Mouse (Mus musculus): Measurements from ENCODE around the gene C2cd2.
"Not testable (repeated sequence)": the region's sequence is repeated elsewhere in the genome, so short reads cannot be mapped to it uniquely, and the experiment has no call there.

Gene C2cd2

DNA sequence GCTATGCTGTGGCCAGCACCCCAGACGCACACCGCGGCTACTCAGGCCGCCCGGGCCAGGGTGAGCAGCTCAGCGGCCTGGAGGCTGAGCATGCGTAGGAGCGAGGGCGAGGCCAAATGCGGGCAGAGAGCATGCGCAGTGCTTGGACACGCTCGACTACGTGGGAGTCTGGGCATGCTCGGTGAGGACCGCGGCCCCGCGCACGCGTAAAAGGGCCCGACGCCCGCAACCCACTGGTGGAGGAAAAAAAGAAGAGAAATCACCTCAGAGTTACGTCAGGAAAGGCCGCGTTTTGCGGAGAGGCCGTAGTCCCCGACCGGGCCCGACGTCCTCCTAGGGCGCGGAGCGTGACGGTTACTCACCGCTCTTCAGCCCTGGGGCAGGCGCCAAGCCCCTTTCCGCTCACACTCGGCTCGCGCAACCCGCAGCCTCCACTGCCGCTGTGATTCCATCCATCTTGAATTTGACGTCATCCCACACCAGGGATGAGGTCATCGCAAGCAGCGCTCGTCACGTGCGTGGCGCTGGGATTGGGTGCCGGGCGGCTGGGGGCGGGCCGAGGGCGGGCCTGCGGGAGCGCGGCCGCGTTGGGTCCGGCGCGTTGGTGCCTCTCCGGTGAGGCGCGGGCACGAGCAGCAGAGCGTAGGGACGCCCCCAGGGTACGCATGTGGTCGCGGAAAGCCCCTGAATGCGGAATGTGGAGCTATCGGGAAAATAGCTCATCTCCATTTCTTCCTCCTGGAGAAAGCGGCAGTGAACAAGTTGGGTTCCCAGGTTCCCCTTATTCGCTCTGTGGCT, at the start of gene C2cd2, which contains the start of gene Zbtb21:
C2cd2 (minus strand) TSS at position 448 of the 798 bp plus-strand sequence.
Zbtb21 (minus strand) TSS at position 472 of the 798 bp plus-strand sequence.
- in situ Hi-C loops (cut with MboI, MseI), result loop anchor here (5.0 kb wide), 1 partner anchor 35 kb away; the partner anchor contains the start of gene B230307C23Rik

DNA sequence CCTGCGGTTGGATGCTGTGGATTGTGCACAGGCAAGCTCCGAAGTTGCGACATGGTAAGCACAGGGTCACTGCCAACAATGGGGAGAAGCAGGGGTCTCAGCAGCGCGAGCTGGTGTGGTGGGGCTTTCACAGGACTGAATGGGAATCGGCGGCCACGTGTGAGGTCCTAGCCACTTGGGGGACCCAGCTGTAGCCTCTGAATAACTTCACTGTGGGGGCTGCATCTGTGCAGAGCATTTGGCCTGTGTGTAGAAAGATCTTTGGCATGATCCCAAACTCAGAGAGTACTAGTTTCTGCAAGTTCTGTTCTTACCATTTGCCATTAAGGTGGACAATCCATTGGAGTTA, 35.0 kb upstream of the C2cd2 start:
- in situ Hi-C loops (cut with MboI, MseI), result loop anchor here (5.0 kb wide), 2 partner anchors 35 to 85 kb away; partner anchors contain the start of genes A630089N07Rik, C2cd2 and Zbtb21

DNA sequence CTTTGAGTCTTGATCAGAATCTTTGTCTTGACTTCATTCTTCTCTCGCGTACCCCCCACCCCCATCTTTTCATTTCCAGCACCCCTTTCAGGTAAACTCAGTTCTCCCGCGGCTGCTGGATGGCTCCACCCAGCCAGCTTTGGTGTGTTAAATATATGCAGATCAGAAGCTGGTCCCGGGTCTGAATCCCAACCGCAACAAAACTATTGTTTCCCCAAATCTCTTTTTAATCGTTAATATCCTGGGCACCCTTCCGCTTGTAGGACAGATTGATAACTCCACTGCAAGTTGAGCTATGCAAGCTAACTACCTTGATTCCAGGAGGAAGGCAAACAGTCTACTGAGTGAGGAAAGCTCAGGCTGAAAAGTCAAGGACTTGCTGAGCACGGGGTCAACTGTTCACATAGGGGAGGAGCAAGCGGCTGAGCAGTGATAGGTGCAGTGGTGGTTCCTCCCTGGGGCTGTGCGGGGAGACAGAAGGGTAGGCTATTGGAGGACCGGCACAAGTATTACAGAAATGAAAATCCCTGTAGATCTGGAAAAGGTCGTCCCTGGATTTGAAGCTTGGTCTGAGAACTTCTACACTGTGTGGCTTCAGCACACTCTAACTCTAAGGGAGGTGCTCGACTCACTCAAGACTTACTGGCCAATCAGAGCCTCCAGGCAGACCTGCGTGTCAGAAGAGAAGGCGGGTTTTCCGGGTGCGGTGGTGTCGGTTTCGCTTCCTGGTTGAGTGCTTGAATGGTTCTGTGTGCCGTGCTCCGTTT, 34.4 kb upstream of the C2cd2 start, which contains the start of gene B230307C23Rik:
B230307C23Rik (plus strand) TSS at position 700 of the 767 bp plus-strand sequence.
- in situ Hi-C loops (cut with MboI, MseI), result loop anchor here (5.0 kb wide), 2 partner anchors 34 to 86 kb away; partner anchors contain the start of genes A630089N07Rik, C2cd2 and Zbtb21

GRCm38 (mm10) chr16:97995849-97996615, 33.6 kb upstream of the C2cd2 start:
- in situ Hi-C loops (cut with MboI, MseI), result loop anchor here (5.0 kb wide), 2 partner anchors 34 to 86 kb away; partner anchors contain the start of genes A630089N07Rik, C2cd2 and Zbtb21

GRCm38 (mm10) chr16:97992477-97992876, 30.1 kb upstream of the C2cd2 start:
- in situ Hi-C loops (cut with MboI, MseI), result not testable (repeated sequence)

GRCm38 (mm10) chr16:97991517-97991916, 29.1 kb upstream of the C2cd2 start:
- in situ Hi-C loops (cut with MboI, MseI), result no loop called here

- in situ Hi-C loops (cut with MboI, MseI), result no loop called here
Measured at GRCm38 (mm10) chr16:97984589-97984988, 22.2 kb upstream of the C2cd2 start.

- in situ Hi-C loops (cut with MboI, MseI), result no loop called here
Measured at GRCm38 (mm10) chr16:97981362-97981761, 19.0 kb upstream of the C2cd2 start.

GRCm38 (mm10) chr16:97977722-97978121, 15.3 kb upstream of the C2cd2 start:
- in situ Hi-C loops (cut with MboI, MseI), result no loop called here

DNA sequence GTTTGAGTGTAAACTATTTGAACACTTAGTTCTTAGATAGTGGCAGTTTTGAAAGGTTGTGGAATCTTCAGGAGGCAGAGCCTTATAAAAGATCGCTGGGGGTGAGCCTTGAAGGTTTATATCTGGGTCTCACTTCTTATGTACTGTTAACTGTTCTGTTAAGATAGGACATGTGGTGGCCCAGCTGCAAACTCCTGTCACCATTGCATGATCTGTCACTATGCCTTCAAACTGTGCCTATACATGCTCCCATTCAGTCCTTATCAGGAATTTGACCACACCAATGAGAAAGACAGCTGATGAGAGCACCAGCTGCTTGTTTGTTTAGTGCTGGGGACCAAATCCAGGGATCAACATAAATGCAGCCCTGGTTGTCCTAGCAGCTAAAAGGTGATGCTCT, 14.9 kb upstream of the C2cd2 start:
- in situ Hi-C loops (cut with MboI, MseI), result no loop called here

DNA sequence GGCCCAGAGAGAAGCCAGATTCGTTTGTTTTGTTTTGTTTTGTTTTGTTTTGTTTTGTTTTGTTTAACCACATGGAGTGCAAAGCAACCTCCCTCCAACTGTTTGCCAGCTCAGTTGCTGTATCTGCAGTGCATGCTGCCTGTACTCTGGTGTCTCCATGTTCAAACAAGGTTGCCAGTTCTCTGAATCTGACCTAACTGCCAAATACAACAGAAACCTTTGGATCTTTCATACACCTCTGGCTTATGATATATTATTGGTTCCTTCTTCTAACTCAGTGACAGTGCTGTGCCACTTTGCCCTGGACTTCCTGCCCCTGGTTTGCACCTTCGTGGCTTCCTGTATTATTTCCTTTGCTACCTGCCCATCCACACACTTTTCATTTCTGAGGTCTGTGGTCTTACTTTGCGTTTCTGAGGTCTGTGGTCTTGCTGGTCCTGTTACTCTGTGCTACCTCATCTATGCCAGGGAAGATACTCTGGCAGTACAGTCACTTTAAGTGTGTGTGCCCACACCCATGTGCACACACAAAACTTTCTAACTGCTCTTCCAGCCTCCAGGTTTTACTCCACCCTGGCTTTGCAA, 1.6 kb upstream of the C2cd2 start:
- in situ Hi-C loops (cut with MboI, MseI), result loop anchor here (5.0 kb wide), 1 partner anchor 33 kb away; the partner anchor contains the start of gene B230307C23Rik

DNA sequence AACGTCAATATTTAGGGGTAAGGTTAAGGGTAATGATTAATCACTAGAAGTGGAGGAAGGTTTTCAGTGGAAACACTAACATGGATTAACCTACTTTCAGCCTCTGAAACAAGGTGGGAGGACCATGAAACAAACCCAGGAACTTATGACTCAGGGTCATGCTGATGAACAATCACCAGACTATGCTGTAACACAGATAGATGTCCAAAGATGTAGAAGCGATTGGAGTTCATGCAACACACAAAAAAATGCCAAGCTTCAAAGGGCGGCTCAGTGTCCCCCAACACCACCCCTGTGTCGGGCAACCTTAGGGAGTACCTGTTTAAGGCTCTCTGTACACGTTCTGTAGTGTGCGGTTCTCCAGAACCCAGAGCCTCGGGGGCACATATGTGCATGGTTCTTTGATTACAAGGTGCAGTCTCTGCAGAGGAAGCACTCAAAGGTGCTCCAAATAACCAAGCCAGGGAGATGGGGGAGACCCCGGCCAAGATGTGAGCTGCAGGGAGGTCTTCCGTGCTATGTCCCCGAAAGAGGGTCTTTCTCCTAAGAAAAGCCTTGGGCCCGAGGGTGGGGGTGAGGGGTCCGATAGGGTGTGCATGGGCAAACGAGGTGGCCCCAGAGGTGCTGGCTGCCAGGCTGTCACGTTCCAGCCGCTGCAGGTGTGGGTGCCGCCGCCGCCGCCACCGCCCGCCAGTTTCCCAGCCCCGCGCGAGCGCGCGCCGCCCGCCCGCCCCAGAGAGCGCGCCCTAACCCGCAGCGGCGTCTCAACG, 832 bp downstream of the C2cd2 start:
- in situ Hi-C loops (cut with MboI, MseI), result loop anchor here (5.0 kb wide), 1 partner anchor 36 kb away; the partner anchor contains the start of gene B230307C23Rik

DNA sequence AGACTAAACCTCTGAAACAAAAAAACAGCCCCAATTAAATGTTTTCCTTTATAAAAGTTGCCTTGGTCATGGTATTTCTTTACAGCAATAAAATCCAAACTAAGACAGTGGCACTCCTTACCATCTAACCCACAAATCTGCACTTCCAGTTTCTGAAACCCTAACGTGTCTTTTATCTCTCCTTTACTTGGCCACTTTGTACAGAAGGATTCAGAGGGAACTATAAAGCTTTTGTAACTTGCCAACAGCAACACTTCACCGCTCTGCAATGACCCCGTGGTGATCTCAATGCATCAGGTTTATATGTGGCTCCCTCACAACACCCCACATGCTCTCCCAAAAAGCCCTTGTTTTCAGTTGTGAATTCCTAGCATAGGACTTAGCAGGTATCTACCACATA, 2.0 kb downstream of the C2cd2 start:
- in situ Hi-C loops (cut with MboI, MseI), result loop anchor here (5.0 kb wide), 1 partner anchor 37 kb away; the partner anchor contains the start of gene B230307C23Rik

DNA sequence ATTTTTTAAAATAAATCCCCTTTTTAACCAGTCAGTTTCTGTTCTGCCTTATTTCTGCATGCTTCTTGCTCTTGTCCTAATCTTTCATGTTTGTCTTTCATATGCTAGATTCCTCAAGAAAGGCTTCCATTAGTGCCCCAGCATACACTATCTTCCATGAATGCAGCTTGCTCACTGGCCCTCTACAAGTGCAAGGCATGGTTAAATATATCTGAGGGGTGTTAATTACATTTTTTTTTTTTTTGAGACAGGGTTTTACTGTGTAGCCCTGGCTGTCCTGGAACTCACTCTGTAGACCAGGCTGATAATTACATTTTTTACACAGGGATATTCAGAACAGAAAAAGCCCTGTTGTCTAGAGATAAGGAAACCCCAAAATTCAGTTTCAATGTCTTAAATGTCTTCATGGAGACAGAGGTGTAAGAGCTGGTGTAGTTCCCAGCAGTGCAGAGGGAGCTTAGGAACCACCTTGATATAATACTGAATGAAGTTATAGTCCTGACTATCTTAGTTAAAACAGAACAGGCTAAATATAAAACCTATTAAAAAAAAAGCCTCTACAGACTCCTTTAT, 3.9 kb downstream of the C2cd2 start:
- in situ Hi-C loops (cut with MboI, MseI), result no loop called here

GRCm38 (mm10) chr16:97957626-97958025, 4.8 kb downstream of the C2cd2 start:
- in situ Hi-C loops (cut with MboI, MseI), result no loop called here

DNA sequence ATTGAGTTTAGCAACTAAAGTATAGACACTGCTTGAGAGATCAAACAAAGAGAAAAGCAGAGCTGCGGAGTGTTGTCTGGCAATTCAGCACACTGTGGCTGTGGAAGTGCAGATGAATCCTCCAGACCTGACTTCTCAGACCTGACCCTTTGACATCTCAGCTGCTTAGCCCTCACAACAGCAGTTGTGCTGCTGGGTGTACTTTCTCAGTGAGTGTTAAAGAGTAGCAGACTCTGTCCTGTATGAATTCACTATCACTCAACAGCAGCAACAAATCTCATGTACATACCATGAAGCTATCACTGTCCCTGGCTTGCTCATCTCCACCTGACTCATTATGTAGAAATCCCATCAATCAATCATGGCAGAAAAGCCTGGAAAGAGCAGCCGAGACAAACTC, 6.4 kb downstream of the C2cd2 start:
- in situ Hi-C loops (cut with MboI, MseI), result no loop called here

- in situ Hi-C loops (cut with MboI, MseI), result no loop called here
Measured at GRCm38 (mm10) chr16:97953300-97953699, 9.1 kb downstream of the C2cd2 start.

- in situ Hi-C loops (cut with MboI, MseI), result no loop called here
Measured at GRCm38 (mm10) chr16:97952801-97953200, 9.6 kb downstream of the C2cd2 start.

GRCm38 (mm10) chr16:97952371-97952770, 10.0 kb downstream of the C2cd2 start:
- in situ Hi-C loops (cut with MboI, MseI), result no loop called here

DNA sequence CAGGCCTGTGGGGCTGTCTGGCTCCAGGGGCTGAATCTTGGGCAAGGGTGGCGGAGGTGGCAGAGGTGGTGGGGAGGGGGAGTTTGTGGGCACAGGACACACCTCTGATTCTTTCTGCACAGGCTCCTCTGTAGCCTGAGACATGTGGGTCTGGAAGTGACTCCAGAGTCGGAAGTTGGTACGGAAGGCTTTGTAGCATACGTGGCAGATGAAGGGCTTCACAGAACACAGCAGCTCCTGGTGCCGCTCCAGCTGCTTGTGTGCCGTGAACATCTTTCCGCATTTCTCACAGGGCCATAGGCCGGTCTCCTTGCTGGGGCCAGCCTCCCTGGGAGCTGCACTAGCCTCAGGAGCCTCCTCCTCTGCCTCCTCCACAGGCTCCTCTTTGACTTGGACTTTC, 12.3 kb downstream of the C2cd2 start:
- in situ Hi-C loops (cut with MboI, MseI), result no loop called here

All from T-helper 1 cell (primary cell).